Mouse (Mus musculus): ENCODE results near the gene Zfp354b.

The Zfp354b gene

DNA sequence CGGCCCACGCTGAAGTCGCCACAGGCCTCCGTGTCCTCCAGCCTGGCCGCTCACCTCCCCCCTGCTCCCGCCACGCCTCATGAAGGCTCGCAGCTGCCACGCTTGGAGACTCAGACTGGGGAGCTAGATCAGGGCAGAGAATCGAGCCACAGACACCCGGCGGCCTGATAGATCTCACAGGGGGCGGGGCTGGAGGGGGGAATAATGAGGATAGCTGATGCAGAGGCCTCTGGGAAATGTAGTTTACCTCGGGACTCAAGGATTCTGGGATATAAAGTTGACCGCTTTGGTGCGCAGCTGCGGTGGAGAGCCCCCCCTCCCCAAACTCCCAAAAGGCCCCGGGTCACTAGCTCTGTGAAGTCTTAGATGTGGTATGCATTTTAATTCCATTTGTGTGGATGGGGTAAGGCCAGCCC is at the start of gene Zfp354b:
Gene Zfp354b (minus strand): TSS at position 183 of the 416 bp plus-strand sequence.
- peak; percentile 78 for DNase-seq

DNA sequence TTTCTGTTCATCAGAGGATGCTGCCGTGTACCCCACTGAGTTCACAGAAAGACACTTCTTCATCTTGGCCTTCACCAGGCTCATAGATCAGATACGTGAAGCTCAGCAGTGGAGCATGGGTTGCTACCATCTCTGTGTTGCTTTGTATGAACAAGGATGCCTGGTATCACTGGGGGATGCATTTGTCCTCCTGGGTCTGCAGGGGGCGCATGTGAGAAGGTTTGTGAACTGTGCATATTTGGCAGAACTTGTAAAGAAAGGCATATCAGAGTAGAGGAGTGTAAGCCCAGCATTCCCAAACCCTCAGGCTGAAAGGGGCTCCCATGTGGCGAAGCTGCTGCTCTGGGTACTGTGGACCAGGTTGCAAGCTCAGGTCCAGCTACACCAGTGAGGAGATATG is 45.8 kb upstream of the Zfp354b start:
- no peak for DNase-seq

DNA sequence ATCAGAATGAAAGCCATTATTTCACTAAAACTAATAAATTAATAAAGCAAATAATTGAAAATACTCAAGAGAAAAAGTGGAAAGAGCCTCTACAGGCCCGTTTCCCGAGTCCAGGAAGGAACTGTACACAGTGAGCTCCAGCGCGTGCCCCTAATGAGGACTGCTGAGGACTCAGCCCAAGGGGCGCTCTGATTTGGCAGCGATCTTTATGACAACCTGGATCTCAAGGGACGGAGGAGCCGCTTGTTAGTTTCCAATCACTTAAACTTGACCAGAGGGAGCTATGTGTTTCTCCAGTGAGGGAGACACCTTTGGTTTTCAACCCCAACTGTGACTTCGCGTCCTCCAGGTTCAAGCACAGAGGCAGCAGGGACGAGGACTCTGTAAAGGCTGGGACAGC is 34.8 kb upstream of the Zfp354b start, which contains the start of gene Olfr1378:
Gene Olfr1378 (plus strand): TSS at position 301 of the 400 bp plus-strand sequence.
- no peak for DNase-seq

DNA sequence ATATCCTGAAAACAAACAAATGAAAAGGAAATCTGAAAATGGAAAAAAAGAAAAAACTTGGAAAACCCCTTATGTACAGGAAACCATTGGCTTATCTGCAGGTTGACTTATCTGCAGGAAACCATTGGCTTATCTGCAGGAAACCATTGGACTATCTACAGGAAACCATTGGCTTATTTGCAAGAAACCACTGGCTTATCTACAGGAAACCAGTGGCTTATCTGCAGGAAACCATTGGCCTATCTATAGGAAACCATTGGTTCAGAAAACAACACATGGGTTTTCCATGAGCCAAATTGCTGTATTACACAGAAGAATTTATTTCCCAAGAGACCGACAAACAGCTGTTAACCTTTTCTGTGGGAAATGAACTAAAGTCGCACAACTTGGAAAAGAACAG is 33.5 kb upstream of the Zfp354b start:
- DNase-seq: no peak

DNA sequence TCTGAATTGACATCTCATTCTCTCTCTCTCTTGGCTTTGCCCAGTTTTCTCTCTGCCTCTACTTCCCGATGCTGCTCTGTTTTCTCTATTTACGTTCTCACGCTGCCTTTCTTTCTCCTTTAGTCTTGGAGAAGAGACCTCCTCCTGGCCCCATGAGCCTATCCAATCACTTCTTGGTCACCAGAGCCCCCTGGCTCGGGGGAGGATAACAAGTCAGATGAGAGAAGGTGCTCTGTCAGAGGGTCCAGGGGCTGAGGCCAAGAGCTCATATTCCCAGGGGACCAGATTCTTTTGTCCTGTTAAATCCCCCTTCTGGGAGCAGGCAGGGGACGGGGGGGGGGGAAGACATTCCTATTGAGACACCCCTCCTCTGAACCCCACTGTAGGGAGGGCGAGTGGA is 22.2 kb upstream of the Zfp354b start, which contains the start of gene Prop1:
Gene Prop1 (minus strand): TSS at position 101 of the 400 bp plus-strand sequence.
- DNase-seq: no peak

DNA sequence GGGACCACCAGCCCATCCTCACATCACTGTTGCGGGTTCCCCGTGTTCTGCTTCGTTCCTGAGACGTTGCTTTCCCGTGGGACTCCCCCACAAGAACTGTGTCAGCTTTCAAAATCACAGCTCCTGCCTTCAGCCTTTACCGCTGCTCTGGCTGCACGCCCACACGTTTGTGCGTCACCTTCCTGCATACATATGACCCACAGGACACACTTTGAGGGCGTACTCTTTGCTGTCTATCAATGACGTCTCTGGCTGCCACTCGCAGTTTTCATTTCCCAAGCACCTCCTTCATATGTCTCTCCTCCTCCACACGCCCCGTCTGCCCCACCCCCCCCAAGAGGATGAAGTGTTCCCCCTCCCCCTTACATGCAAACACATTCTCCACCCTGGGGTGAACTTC is 20.9 kb upstream of the Zfp354b start:
- DNase-seq: peak; percentile 17

DNA sequence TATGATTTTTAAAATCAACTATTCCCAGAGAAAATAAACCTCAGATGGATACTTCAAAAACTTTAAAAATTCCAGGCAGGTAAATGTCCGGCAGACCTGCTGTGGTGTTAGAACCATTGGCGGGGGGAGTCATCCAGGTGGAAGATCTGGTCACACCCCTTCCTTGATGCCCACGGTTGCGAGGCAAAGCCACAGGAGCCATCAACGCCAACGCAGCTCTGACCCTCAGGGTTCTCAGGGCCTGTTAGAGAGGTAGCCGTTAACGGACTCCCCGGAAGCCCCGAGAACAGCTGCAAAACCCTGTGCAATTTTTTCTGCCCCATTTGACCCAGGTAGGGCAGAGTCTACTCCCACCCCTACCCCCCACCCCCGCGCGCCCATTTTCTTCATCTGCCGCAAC is 12.1 kb upstream of the Zfp354b start, which contains the start of gene 4933414I15Rik:
Gene 4933414I15Rik (minus strand): TSS at position 260 of the 400 bp plus-strand sequence.
- no peak for DNase-seq

DNA sequence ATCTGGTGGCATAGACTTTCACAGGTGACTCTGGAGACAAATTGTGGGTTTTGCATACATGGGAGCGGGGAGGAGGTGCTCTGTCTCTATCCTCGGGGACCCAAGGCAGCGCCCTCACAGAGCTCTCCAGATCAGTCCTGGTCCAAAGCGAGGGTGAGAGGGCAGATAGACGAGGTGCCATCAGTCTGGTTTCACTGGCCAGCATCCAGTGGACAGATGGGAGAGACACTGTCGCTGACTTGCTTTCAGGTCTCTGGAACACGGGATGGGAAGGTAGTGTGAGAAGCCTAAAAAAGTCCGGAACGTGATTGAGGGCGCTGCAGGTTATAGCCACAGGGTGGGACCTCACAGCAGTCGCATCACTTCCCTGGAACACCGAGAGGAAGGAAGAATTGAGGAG is 11.0 kb upstream of the Zfp354b start:
- no peak for DNase-seq

DNA sequence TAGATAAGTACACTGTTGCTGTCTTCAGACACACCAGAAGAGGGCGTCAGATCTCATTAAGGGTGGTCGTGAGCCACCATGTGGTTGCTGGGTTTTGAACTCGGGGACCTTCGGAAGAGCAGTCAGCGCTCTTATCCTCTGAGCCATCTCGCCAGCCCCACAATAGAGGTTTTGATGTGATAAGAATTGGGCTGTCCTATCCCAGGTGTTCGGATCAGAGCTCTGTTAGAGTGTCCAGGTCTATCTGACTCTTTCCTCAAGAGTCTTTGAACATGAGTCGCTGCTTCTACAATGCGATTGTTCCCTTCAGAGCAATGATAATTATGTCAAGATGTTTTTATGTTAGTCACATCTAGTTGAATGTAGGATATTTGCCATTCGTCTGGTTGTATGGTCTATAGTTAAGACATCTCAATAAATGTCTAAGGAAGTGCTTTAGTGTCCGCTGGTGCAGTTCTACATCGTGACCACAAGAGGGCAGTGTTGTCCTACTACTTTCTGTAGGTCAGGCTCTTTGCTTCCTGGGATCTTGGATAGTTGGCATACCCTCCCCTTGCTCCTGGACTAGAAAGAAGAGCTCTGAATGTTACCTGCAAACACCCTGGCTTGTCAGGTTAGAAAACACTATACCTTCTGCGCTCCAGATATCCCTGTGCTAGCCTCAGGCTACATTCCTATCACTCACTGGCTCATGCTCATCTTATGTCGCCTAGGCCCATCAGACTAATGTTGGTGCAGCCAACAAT is 8.4 kb upstream of the Zfp354b start:
- DNase-seq: no peak

DNA sequence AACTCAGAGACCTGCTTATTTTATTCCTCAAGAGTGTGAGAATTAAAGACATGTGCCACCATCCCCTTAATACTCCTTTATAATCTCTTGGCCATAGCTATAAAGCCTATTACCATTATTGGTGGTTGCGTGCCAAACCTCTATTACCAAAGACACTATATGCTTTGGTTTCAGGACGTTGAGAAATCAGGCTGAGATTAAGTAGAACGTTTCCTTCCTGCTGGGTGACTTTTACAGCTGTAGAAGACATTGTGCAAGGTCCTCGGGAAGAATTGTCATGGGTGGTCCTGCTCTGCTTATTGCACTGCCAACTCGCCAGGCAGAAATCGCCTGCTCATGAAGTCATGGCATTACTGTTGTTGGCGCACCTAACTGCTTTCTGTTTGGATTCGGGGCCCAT is 7.0 kb upstream of the Zfp354b start:
- no peak for DNase-seq

DNA sequence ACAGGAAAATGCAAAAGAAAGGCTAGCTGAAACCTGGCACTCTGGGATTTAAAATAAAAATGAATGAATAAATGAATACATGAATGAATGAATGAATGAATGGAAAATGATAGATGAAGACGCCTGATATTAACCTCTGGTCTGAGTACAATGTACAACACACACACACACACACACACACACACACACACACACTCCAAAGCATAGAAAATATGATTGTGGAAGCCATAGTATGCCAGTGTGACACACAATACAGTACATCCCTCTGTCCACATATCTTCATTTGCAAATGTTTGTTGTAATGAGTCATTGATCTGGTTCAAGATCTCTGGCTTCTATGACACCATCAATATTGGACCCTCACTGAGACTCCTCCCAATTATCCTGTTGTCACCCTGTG is 607 bp upstream of the Zfp354b start:
- no peak for DNase-seq

DNA sequence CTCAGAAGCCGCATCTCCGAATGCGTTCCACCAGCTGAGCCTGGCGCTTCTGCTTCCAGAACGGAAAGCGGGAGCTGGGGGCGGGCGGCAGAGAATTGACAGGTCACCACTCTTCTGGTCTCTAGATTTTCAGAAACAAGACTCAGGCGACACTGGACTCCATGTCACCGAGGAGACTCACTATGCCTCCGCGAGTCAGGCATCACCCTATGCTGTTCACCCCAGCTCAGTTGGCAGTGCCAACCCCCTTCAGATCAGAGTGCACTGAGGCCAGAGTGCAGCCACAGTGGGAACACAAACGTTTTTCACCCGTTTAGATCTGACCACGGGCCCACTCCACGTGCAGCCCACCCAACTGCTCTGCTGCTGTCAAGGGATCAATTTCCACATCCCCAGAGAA is 412 bp downstream of the Zfp354b start:
- DNase-seq: peak; percentile 22

DNA sequence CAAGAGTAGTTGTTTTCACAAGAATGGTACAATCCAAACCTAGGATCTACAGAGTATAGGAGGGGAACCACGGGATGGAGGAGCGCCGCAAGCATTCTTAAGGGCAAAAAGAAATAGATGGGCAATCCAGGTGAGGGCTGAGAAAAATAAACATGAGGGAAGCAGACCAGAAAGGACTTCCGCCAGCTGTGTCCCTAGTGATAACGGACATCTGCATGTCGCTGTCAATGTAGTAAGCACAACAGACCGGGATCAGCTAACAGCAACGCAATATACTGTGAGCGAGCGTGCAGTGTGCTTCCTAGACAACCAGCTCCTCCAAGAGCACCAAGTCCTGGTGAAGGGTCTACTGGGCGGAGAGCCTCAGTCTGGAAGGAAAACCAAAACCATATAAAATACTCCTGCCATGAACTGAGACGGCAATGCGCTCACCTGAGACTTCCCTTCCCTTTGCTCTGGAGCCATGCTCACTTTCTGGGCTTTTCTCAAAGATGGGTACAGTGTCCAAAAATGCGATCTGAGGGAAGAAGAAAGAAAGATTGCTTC is 891 bp downstream of the Zfp354b start:
- DNase-seq: no peak

DNA sequence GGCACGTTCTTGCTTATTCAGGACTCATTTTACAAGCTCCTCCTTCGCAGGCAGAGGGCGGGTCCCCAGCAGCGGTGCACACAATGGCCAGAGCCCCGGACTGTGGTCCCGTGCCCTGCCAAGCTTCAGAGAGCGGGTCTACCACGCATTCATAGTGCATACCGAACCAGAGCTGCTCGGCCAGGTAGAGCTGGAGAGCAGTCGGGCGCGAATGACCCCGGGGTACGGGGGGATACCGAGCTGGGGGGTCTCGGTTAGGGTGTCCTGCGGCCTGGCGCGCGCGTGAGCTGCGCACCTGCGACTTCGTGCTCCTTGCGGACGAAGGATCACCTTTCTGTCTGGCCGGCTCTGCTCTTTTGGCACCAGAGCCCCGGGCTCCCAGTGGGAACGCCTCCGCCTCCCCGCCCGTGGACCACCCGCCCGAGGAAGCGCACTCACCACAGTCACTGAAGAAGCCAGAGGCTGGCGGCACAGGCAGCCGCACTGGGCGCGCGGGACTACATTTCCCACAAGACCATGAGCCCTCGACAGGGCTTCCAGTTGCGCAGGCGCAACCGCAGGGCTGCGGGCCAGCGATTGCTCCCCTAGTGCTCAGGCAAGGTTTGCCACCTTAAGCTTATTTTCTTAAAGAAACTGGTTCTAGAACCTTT is 15.6 kb downstream of the Zfp354b start, which contains the start of gene Zfp2:
Gene Zfp2 (minus strand): TSS at position 495 of the 650 bp plus-strand sequence.
- peak; percentile 94 for DNase-seq

DNA sequence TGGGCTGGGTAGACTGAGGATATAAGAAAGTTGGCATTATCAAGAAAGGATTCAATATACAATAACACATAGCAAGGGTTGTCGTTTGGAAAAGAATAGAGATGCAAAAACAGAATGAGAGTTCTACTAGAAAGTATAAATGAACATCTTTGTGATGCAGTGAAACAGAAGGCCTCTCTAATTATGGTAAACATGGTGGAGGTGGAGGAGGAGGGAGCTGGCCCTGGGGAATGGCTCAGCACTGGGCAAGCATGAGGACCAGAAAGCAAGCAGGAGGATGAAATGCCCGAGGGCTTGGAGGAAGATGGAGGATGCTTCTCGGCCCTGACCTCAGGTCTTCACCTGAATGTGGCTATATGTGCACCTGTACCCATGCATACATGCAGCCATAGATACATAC is 17.0 kb downstream of the Zfp354b start:
- no peak for DNase-seq

DNA sequence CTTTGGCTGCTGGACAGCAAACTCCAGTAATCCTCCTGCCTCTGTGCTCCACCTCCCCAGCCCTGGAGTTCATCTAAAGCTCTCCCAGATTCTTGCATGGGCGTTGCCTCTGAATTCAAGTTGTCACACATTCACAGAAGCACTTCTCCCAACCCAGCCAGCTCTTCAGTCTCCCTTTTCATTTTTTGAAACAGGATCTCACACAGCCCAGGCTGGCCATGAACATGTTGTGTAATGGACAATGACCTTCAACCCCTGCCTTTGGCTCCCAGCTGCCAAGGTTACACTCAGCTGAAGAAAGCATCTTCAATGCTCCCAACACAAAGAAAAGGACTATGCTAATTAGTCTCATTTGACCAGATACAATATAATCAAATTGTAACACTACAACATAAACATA is 18.1 kb downstream of the Zfp354b start:
- no peak for DNase-seq

DNA sequence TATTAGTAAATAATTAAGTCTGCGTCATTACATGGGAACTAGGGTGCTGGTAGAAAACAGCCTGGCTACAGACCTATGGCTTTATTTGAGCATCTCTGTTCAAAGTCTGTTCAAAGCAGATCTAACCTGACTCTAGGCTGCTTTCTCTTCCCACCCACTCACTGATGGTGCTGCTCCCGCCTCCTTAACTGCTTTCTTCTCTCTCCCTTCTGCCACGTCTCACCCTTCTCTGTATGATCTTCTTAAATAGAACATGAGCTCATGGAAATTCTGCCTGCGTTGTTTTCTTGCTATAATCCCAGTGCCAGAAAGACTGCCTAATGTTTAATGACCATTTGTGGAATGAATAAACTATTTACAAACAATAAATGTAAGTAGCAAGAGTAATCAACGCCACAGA is 23.3 kb downstream of the Zfp354b start:
- no peak for DNase-seq

DNA sequence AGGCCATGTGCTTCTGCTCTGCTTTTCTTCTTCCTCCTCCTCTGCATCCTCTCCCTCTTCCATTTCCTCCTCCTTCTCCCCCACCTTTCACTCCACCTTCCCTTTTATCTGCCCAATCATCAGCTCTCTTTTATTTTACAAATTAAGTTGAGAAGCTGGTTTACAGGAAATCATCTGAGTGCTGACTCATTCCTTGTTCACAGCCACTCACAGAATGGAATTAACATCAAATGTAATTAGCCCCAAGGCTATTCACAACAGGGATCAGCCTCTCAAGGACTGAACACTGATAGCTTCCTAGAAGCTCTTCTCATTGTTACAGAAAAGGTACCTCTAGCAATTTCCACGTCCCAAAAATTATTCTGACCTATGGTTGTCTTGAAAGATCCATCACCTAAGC is 34.1 kb downstream of the Zfp354b start:
- no peak for DNase-seq

DNA sequence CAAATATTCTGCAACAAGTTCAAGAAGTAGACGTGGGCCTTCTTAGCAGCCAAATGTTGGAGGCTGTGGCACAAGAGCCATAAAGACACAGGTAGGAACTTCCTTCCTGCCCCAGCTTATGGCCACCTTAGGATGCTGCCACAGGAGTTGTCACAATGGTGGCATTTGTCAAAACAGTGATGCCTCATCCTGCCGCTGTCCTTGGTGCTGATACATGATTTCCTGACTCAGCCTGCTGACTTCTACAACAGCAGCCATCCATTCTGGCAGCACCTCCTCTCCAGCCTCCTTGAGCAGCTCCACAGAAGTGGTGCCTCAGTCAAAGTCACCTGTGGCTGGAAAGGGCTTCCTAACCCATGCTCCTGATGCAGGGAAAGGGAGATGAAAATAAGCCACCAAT is 39.0 kb downstream of the Zfp354b start:
- DNase-seq: no peak

DNA sequence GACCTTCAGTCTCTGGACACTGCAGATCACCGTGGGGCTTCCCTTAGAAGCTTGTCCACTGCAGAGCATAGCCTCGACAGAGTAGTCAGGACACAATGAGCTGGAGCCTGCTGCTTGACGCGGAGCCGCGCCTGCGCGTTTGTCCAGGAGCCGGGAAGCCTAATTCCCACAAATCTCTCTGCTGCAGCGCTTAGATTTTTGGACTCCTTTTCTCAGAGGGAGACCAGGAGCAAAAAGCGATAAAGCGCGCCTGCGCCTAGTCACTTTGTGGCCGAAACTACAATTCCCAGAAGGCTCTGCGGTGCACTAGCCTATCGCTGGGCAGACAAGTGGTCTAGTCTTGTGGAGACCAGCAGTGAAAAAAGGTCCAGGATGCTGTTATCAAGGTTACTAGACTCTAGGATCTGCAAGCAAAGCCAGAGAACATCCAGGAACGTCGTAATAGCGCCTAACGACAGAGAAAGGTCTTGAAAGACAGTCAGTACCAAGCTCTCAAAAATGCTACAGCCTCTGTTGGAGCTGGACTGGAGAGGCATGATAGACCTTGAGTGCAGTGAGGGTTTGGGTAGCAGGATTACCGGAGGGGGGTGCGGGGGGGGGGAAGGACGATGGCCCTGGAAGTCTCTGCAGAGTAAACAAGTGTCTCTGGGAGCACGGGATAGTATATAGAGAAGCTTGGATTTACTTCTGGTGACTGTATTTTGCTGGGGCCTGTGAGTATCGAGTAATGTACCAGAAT is 43.9 kb downstream of the Zfp354b start, which contains the start of gene Zfp454:
Gene Zfp454 (minus strand): TSS at position 262 of the 739 bp plus-strand sequence.
- peak; percentile 86 for DNase-seq

DNA sequence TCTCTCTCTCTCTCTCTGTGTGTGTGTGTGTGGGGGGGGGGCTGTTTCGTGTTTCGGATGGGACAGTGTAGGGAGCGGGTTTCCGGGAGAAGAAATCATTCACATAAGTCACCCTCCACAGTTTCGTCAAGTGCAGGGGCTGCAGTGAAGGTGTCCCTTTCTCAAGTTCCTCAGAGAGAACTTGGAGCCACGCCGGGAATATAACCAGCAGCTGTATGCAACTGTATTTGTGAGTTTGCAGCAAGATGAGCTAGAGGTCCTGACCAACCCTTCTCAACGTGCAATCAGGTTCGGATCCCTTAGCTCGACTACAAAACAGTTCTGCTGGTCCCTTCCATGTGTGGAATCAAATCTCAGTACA is 44.5 kb downstream of the Zfp354b start:
- no peak for DNase-seq

DNA sequence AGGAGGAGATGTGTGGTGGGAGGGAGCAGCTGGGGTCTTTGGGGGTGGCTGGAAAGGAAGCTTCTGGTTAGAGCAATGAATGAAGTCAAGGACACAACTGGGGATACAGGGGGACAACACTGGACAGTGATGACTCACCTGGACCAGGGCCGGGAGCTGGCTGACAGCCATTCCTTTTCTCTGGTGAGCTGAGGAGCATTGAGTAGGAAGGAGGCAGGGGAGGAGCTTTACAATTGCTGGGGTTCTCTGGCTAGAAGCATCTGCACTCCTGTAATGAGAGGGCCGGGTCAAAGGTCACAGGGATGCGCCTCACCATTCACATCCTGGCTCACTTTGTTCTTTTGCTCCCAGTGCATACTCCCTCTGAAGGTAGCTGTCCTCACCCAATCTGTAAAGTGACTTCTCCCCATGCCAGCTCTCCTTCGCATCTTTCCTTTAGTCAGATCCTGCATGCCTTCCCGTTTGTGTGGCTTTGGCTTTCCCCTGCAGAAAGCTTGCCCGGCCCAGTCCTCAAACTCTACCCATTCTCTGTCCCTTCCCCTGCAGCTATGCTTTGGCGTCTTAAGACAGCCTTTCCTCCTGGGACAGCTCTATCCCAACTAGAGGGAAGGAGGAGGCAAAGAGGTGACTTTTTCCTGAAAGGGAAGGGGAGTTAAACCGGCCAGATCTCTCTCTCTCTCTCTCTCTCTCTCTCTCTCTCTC is 45.1 kb downstream of the Zfp354b start:
- DNase-seq: peak; percentile 24

DNA sequence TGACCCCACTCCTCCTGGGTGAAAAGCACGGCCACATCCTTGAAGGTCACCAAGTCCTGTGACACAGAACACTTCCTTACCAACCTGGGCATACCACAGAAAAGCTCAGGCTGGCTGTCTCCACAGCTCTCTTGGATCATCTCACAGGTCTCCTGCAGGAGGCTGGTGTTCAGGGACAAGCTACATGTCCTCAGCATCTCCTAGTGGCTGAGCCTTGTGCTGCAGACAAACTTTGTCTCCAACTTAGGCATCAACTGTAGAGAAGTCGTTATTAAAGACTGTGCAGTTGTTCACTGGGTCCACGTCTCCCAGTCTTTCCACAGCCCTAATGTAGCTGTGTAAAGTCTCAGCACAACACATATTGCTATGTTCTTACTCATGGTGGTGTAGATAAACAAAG is 47.7 kb downstream of the Zfp354b start:
- DNase-seq: no peak

Measured in right cerebral cortex, postnatal 14 days (tissue).